Mouse (Mus musculus): ENCODE results near the gene Mkln1. TPM values are rescaled to one million over a fixed set of nuclear protein-coding genes. Genes with fewer than 3 reads are reported as not detected.

The Mkln1 gene
- total RNA-seq (2021), result 100 to 1,000 TPM; 119 to 127 TPM
- long read RNA-seq, full-length matches to known transcripts, result 37 of 54 reads
- long read RNA-seq, partial matches to known transcripts, result 0 of 54 reads
- long read RNA-seq, other reads (novel, unspliced or antisense), result 17 of 54 reads

- DNase-seq (ENCODE audit: low spot score in 2 of 2), result peak; percentile 86 to 93
Measured at GRCm38 (mm10) chr6:31398431-31399205, at the start of gene Mkln1. Gene Mkln1, plus strand, starts transcription at chr6:31398735.

- DNase-seq (ENCODE audit: low spot score in 2 of 2), result no peak
Measured at GRCm38 (mm10) chr6:31356444-31357191, 41.9 kb upstream of the Mkln1 start.

- DNase-seq (ENCODE audit: low spot score in 2 of 2), result peak; percentile 27 to 49
Measured at GRCm38 (mm10) chr6:31357286-31357685, 41.2 kb upstream of the Mkln1 start.

GRCm38 (mm10) chr6:31362617-31363016, 35.9 kb upstream of the Mkln1 start:
- no peak for DNase-seq (ENCODE audit: low spot score in 2 of 2)

GRCm38 (mm10) chr6:31364399-31364798, 34.1 kb upstream of the Mkln1 start:
- no peak for DNase-seq (ENCODE audit: low spot score in 2 of 2)

- no peak for DNase-seq (ENCODE audit: low spot score in 2 of 2)
Measured at GRCm38 (mm10) chr6:31367947-31368346, 30.6 kb upstream of the Mkln1 start.

GRCm38 (mm10) chr6:31368559-31368958, 30.0 kb upstream of the Mkln1 start:
- no peak for DNase-seq (ENCODE audit: low spot score in 2 of 2)

- DNase-seq (ENCODE audit: low spot score in 2 of 2), result peak; percentile 47 to 49
Measured at GRCm38 (mm10) chr6:31369875-31370274, 28.7 kb upstream of the Mkln1 start.

GRCm38 (mm10) chr6:31370550-31371061, 27.9 kb upstream of the Mkln1 start:
- peak; percentile 14 to 20 for DNase-seq (ENCODE audit: low spot score in 2 of 2)

GRCm38 (mm10) chr6:31371140-31371539, 27.4 kb upstream of the Mkln1 start:
- DNase-seq (ENCODE audit: low spot score in 2 of 2), result no peak

- DNase-seq (ENCODE audit: low spot score in 2 of 2), result no peak
Measured at GRCm38 (mm10) chr6:31372620-31373019, 25.9 kb upstream of the Mkln1 start.

GRCm38 (mm10) chr6:31373084-31373673, 25.4 kb upstream of the Mkln1 start:
- no peak for DNase-seq (ENCODE audit: low spot score in 2 of 2)

GRCm38 (mm10) chr6:31382989-31383388, 15.5 kb upstream of the Mkln1 start:
- DNase-seq (ENCODE audit: low spot score in 2 of 2), result no peak

- no peak for DNase-seq (ENCODE audit: low spot score in 2 of 2)
Measured at GRCm38 (mm10) chr6:31384794-31385193, 13.7 kb upstream of the Mkln1 start.

GRCm38 (mm10) chr6:31385281-31386145, 13.0 kb upstream of the Mkln1 start:
- no peak for DNase-seq (ENCODE audit: low spot score in 2 of 2)

- no peak for DNase-seq (ENCODE audit: low spot score in 2 of 2)
Measured at GRCm38 (mm10) chr6:31389716-31390115, 8.8 kb upstream of the Mkln1 start.

- DNase-seq (ENCODE audit: low spot score in 2 of 2), result no peak
Measured at GRCm38 (mm10) chr6:31390243-31390981, 8.1 kb upstream of the Mkln1 start.

GRCm38 (mm10) chr6:31392871-31393270, 5.7 kb upstream of the Mkln1 start:
- DNase-seq (ENCODE audit: low spot score in 2 of 2), result no peak

GRCm38 (mm10) chr6:31396118-31396517, 2.4 kb upstream of the Mkln1 start:
- no peak for DNase-seq (ENCODE audit: low spot score in 2 of 2)

GRCm38 (mm10) chr6:31397308-31397707, 1.2 kb upstream of the Mkln1 start:
- no peak for DNase-seq (ENCODE audit: low spot score in 2 of 2)
